Comparison of ENCODE assay signal across 9 mouse cellular contexts in the genomic region with DNA sequence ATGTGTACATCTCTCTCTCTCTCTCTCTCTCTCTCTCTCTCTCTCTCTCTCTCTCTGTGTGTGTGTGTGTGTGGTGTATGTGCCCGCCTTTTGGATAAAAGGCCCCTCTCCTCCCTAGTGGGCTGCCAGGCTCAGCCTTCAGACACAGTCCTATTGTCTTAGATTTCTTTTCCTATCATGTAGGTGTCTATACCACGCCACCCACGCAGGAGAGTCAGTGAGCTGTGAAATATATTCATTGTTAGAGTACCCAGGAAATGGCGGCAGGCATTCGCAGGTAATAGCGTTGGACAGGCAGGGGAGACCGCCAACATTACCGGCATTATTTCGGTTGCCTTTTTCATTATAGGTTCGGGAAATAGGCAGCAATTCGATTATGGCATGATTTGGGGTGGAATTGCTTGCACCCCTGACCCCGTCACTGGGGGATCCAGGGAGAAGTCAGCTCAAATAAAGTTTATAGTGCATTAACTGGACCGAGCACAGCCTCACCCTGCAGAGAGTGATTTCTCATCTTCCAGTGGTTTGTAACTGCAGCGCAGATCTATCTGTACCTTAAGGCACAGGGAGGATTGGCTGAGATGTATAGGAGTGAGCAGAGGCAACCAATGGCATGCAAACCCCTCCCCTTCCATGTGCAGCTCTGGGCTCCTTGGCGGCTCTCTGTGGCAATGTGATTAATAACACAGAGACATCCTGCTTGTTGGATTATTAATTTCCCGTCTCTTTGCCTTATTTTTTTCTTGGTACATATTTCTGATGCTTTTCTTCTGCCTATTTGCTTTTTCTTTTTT.
DNase-seq lines count a peak whose midpoint lies in the region; ATAC-seq and TF ChIP-seq lines count a peak whose summit lies in the region.
"Had no signal": no experiment of that assay in that cellular context is flagged by ENCODE, and none has a peak within 500 bp of the region (broad histone marks: within the 10 kb centered on the region; RNA-seq: fewer than 3 reads in every experiment).

No protein-coding gene starts in this region.

- no peaks in the 10 kb centered on the region for H3K4me1 ChIP-seq in ES-Bruce4 (ENCODE audit: control insufficient read depth, insufficient read depth, low read length)
- peaks cover 61% of the 10 kb centered on the region for H3K4me1 ChIP-seq in hindbrain, embryonic 15.5 days (replicated peaks)

- peak; percentile 85 for DNase-seq in brain, embryonic 14.5 days (ENCODE audit: low read depth)
- DNase-seq in adrenal gland, adult 2 months: no peak
- DNase-seq in cerebellum, adult 11 months: no peak
- DNase-seq in frontal cortex, postnatal 10 days (ENCODE audit: low spot score in 2 of 2): no peak
- DNase-seq: cerebellum, postnatal 25 days had no signal

- peak overlapping the region; percentile 60 for H3K4me3 ChIP-seq in ES-Bruce4 (ENCODE audit: low read depth, low read length)
- H3K4me3 ChIP-seq in hindbrain, embryonic 15.5 days: peak overlapping the region; percentile 20

- no peaks in the 10 kb centered on the region for H3K36me3 ChIP-seq in ES-Bruce4 (ENCODE audit: control insufficient read depth, insufficient read depth, low read length, poor library complexity, severe bottlenecking)
- H3K36me3 ChIP-seq in hindbrain, embryonic 15.5 days: no peaks in the 10 kb centered on the region

- WGBS in hindbrain, embryonic 15.5 days: 37% methylated on average over 16 of the region's 16 CpGs

- TF ChIP-seq CTCF in ES-Bruce4 (IDR thresholded peaks at IDR 0.05; ENCODE audit: low read depth, low read length): no peak
- no peak for TF ChIP-seq CTCF in brain, embryonic 14.5 days (IDR thresholded peaks at IDR 0.05; ENCODE audit: borderline replicate concordance, extremely low read depth, insufficient read depth, insufficient read length)

- no peak for TF ChIP-seq POLR2A in ES-Bruce4 (IDR thresholded peaks at IDR 0.05; ENCODE audit: insufficient read depth, low read length)
- TF ChIP-seq POLR2A in brain, embryonic 14.5 days (IDR thresholded peaks at IDR 0.05; ENCODE audit: borderline replicate concordance, extremely low read depth, insufficient read depth, insufficient read length, poor library complexity, severe bottlenecking): no peak

- H3K27ac ChIP-seq in ES-Bruce4 (ENCODE audit: insufficient read depth, low read length): no peak overlapping the region
- peak overlapping the region; percentile 81 for H3K27ac ChIP-seq in hindbrain, embryonic 15.5 days (replicated peaks)

- ATAC-seq in hindbrain, embryonic 15.5 days (ENCODE audit: low FRiP score, low read depth): peak; percentile 88
- 0 out of 2 replicates have a peak, but pooled peaks have one; percentile 26 for ATAC-seq in megakaryocyte-erythroid progenitor cell, adult 5-6 weeks (replicated peaks; ENCODE audit: low FRiP score, low TSS enrichment, poor library complexity, severe bottlenecking)
- ATAC-seq: Patski had no signal

- H3K4me2 ChIP-seq in hindbrain, embryonic 15.5 days: peak overlapping the region; percentile 50

- 0 out of 2 replicates have a peak overlapping the region, but pooled peaks have one; percentile 29 for H3K9ac ChIP-seq in ES-Bruce4 (ENCODE audit: low read depth, poor library complexity, severe bottlenecking)
- no peak overlapping the region for H3K9ac ChIP-seq in hindbrain, embryonic 15.5 days

- no peaks in the 10 kb centered on the region for H3K9me3 ChIP-seq in ES-Bruce4 (replicated peaks; ENCODE audit: control insufficient read depth, insufficient read depth, low read length, poor library complexity, severe bottlenecking)
- H3K9me3 ChIP-seq in hindbrain, embryonic 15.5 days: no peaks in the 10 kb centered on the region

- no peaks in the 10 kb centered on the region for H3K27me3 ChIP-seq in ES-Bruce4 (ENCODE audit: control insufficient read depth, insufficient read depth, low read length, poor library complexity, severe bottlenecking)
- no peaks in the 10 kb centered on the region for H3K27me3 ChIP-seq in hindbrain, embryonic 15.5 days
- H3K27me3 ChIP-seq: Patski had no signal

- TF ChIP-seq EP300 in ES-Bruce4 (IDR thresholded peaks at IDR 0.05; ENCODE audit: insufficient read depth, low read depth, low read length): no peak
